Mouse (Mus musculus): ENCODE data around the gene Serpind1. TPM values are rescaled to one million over a fixed set of nuclear protein-coding genes. Genes with fewer than 3 reads are reported as not detected.

The Serpind1 gene
- 1.4 and 3.1 TPM in 2 replicates for polyA plus RNA-seq (2014; fragmentation: Nextera tagmentation; extraction: Ambion mirVana)

DNA sequence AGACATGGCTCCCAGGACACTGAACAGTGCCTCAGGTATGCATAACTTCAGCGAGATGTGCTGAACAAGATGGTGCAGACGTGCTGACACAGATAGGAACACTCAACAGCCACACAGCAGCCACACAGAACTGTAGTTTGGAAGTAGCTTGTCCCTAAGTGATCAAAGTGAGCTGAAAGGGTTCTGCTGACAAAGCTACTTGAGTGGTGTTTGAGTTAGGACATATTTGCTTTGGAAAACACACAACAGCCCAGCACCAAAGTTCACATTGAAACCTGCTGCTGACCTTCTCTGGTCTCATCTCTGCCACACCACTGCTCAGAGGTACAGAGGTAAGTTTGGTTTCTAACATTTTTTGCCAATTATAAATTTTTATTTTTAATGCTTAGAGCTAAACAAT is at the start of gene Serpind1:
Serpind1 (plus strand) TSS at position 256 of the 400 bp plus-strand sequence.
- no peaks in the 10 kb centered on the region for H3K4me1 ChIP-seq (ENCODE audit: control insufficient read depth, insufficient read depth, low read length)
- DNase-seq (ENCODE audit: low spot score): no peak
- no peaks in the 10 kb centered on the region for H3K27me3 ChIP-seq (replicated peaks; ENCODE audit: control insufficient read depth, insufficient read depth, low read length)
- H3K27ac ChIP-seq (ENCODE audit: low read depth, low read length): no peak within 1 kb of the TSS
- H3K36me3 ChIP-seq (ENCODE audit: control insufficient read depth, insufficient read depth, low read length): peaks cover 9% of the 10 kb centered on the region
- no peak within 1 kb of the TSS for H3K4me2 ChIP-seq (ENCODE audit: low read length)
- no peaks in the 10 kb centered on the region for H3K9me3 ChIP-seq (replicated peaks; ENCODE audit: control insufficient read depth, low read length)
- no peak for ATAC-seq
- H3K9ac ChIP-seq (ENCODE audit: low read length): no peak within 1 kb of the TSS
- no peak within 1 kb of the TSS for H3K4me3 ChIP-seq (ENCODE audit: low read depth, low read length)
- 79% methylated on average over 2 of the region's 2 CpGs for WGBS

GRCm38 (mm10) chr16:17283151-17283550 is 48.0 kb upstream of the Serpind1 start:
- peaks cover 77% of the 10 kb centered on the region for H3K36me3 ChIP-seq (ENCODE audit: control insufficient read depth, insufficient read depth, low read length)
- H3K27me3 ChIP-seq (replicated peaks; ENCODE audit: control insufficient read depth, insufficient read depth, low read length): peaks cover 10% of the 10 kb centered on the region
- 73% methylated on average over 6 of the region's 6 CpGs for WGBS
- DNase-seq (ENCODE audit: low spot score) (no peak), ATAC-seq (no peak)
- H3K4me2 ChIP-seq (ENCODE audit: low read length): no peak overlapping the region
- H3K9ac ChIP-seq (ENCODE audit: low read length): no peak overlapping the region
- H3K4me3 ChIP-seq (ENCODE audit: low read depth, low read length): no peak overlapping the region
- H3K27ac ChIP-seq (ENCODE audit: low read depth, low read length): no peak overlapping the region
- H3K9me3 ChIP-seq (replicated peaks; ENCODE audit: control insufficient read depth, low read length): no peaks in the 10 kb centered on the region
- H3K4me1 ChIP-seq (ENCODE audit: control insufficient read depth, insufficient read depth, low read length): no peaks in the 10 kb centered on the region

GRCm38 (mm10) chr16:17287103-17287502 is 44.1 kb upstream of the Serpind1 start:
- Histone ChIP-seq H3K4me3 (ENCODE audit: low read depth, low read length) (no peak overlapping the region), H3K27me3 (replicated peaks; ENCODE audit: control insufficient read depth, insufficient read depth, low read length) (no peaks in the 10 kb centered on the region), H3K4me2 (ENCODE audit: low read length) (no peak overlapping the region), H3K9ac (ENCODE audit: low read length) (no peak overlapping the region), H3K4me1 (ENCODE audit: control insufficient read depth, insufficient read depth, low read length) (no peaks in the 10 kb centered on the region), H3K36me3 (ENCODE audit: control insufficient read depth, insufficient read depth, low read length) (peaks cover 75% of the 10 kb centered on the region), H3K27ac (ENCODE audit: low read depth, low read length) (no peak overlapping the region), H3K9me3 (replicated peaks; ENCODE audit: control insufficient read depth, low read length) (no peaks in the 10 kb centered on the region)
- DNase-seq (ENCODE audit: low spot score) (no peak), ATAC-seq (no peak)
- 97% methylated on average over 2 of the region's 2 CpGs for WGBS

DNA sequence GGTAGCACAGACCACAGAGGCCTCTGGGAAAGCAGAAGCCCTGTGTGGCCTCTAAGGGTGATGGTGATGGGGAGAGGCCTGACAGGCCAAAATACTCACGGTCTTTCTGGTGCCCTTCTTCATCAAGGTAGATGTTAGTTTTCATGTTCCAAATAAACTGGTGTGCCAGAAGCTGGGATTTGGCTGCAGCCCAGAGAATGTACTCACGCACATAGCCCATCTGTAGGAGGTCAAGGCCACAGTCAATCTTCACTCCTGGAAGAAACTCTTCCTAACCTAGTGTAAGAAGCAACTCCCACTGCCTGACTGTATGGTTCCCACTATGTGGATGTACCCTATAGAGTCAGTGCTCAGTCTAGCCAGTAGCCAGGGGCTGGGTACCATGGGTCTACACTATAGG is 40.2 kb upstream of the Serpind1 start:
- Histone ChIP-seq H3K36me3 (ENCODE audit: control insufficient read depth, insufficient read depth, low read length) (peaks cover 67% of the 10 kb centered on the region), H3K4me3 (ENCODE audit: low read depth, low read length) (no peak overlapping the region), H3K4me2 (ENCODE audit: low read length) (no peak overlapping the region), H3K9ac (ENCODE audit: low read length) (no peak overlapping the region), H3K9me3 (replicated peaks; ENCODE audit: control insufficient read depth, low read length) (no peaks in the 10 kb centered on the region), H3K27ac (ENCODE audit: low read depth, low read length) (no peak overlapping the region), H3K27me3 (replicated peaks; ENCODE audit: control insufficient read depth, insufficient read depth, low read length) (no peaks in the 10 kb centered on the region), H3K4me1 (ENCODE audit: control insufficient read depth, insufficient read depth, low read length) (no peaks in the 10 kb centered on the region)
- DNase-seq (ENCODE audit: low spot score) (no peak), ATAC-seq (no peak)
- 93% methylated on average over 2 of the region's 2 CpGs for WGBS

GRCm38 (mm10) chr16:17292751-17293150 is 38.4 kb upstream of the Serpind1 start:
- Histone ChIP-seq H3K27ac (ENCODE audit: low read depth, low read length) (no peak overlapping the region), H3K36me3 (ENCODE audit: control insufficient read depth, insufficient read depth, low read length) (peaks cover 73% of the 10 kb centered on the region), H3K9ac (ENCODE audit: low read length) (no peak overlapping the region), H3K4me1 (ENCODE audit: control insufficient read depth, insufficient read depth, low read length) (no peaks in the 10 kb centered on the region), H3K27me3 (replicated peaks; ENCODE audit: control insufficient read depth, insufficient read depth, low read length) (no peaks in the 10 kb centered on the region), H3K4me2 (ENCODE audit: low read length) (no peak overlapping the region), H3K4me3 (ENCODE audit: low read depth, low read length) (no peak overlapping the region), H3K9me3 (replicated peaks; ENCODE audit: control insufficient read depth, low read length) (no peaks in the 10 kb centered on the region)
- WGBS: 8% methylated on average over 2 of the region's 2 CpGs
- ATAC-seq: peak; percentile 42; the same call in 1 of the 2 replicates
- DNase-seq (ENCODE audit: low spot score): peak; percentile 72

DNA sequence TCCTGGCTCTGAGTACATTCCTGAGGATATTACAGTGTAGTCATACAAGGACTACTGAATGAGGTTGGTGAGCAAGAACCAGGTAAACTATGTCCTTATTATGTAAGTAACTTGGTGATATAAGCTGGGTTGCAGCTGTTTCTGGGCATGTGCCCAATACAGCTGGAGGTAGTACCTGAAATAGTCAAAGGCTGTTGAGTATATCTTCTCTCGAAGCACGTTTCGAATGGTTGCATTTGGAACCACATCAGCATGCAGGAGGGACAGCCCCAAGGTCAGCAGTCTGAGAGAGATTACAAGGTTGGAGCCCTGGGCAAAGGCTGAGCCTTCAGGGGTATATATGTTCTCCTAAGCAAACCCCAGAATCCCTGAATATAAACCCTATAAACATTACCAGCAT is 30.4 kb upstream of the Serpind1 start:
- WGBS: 91% methylated on average over 3 of the region's 3 CpGs
- Histone ChIP-seq H3K27ac (ENCODE audit: low read depth, low read length) (no peak overlapping the region), H3K9me3 (replicated peaks; ENCODE audit: control insufficient read depth, low read length) (no peaks in the 10 kb centered on the region), H3K4me2 (ENCODE audit: low read length) (no peak overlapping the region), H3K4me3 (ENCODE audit: low read depth, low read length) (no peak overlapping the region), H3K9ac (ENCODE audit: low read length) (no peak overlapping the region), H3K27me3 (replicated peaks; ENCODE audit: control insufficient read depth, insufficient read depth, low read length) (no peaks in the 10 kb centered on the region), H3K4me1 (ENCODE audit: control insufficient read depth, insufficient read depth, low read length) (no peaks in the 10 kb centered on the region), H3K36me3 (ENCODE audit: control insufficient read depth, insufficient read depth, low read length) (peaks cover 95% of the 10 kb centered on the region)
- ATAC-seq: no peak
- DNase-seq (ENCODE audit: low spot score): no peak

DNA sequence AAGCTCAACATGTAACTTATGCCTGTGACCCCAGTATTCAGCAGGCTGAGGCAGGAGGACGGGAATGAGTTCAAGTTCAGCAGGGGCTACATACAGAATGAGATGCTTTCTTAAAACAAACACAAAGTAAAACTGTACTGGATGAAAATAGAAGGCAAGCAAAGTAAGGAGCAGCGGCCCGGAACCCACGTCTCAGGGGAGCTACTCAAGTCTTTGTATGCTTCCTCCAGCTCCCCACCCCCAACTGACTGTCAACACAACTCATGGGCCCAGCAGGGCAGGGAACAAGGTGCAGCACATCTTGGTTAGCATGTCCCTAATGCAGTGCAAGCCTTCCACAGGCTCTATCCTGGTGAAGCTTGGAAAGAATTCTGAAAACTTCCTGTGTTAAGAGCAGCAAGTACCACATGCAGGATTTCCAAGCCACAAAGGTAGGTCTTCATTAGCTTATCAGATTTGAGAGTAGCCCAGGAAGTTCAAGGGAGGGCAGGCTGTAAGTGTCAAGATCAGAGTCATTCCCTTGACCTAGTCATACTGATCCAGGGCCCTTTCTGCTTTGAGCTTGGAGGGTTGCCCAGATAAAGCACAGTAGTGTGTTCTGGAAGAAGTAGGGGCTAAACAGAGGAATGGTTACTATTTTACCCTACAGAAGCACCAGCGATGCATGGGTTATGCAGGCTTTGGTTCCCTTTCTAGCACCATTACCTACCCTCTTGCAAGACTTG is 27.5 kb upstream of the Serpind1 start:
- H3K4me3 ChIP-seq (ENCODE audit: low read depth, low read length): no peak overlapping the region
- peaks cover 91% of the 10 kb centered on the region for H3K36me3 ChIP-seq (ENCODE audit: control insufficient read depth, insufficient read depth, low read length)
- WGBS: 87% methylated on average over 5 of the region's 5 CpGs
- no peak overlapping the region for H3K9ac ChIP-seq (ENCODE audit: low read length)
- H3K27ac ChIP-seq (ENCODE audit: low read depth, low read length): no peak overlapping the region
- DNase-seq (ENCODE audit: low spot score): no peak
- no peaks in the 10 kb centered on the region for H3K27me3 ChIP-seq (replicated peaks; ENCODE audit: control insufficient read depth, insufficient read depth, low read length)
- no peaks in the 10 kb centered on the region for H3K9me3 ChIP-seq (replicated peaks; ENCODE audit: control insufficient read depth, low read length)
- no peaks in the 10 kb centered on the region for H3K4me1 ChIP-seq (ENCODE audit: control insufficient read depth, insufficient read depth, low read length)
- no peak for ATAC-seq
- H3K4me2 ChIP-seq (ENCODE audit: low read length): no peak overlapping the region

DNA sequence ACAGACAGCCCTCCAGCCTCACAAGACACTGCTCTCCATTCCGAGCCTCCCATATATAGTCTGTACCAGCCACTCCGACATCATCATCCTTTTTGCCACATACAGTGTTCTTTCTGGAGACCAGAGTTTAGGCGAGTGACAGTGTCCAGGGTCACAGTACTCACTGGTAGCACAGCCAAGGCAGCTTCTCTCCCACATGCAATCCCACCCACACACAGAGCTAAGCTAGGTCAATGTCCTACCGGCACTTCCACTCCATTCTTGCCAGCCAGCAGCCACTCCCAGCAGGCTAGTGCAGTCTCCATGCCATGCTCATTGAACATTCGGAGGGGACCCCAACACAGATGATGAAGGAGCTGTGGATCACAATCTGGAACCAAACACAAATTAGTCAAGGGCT is 23.7 kb upstream of the Serpind1 start:
- no peaks in the 10 kb centered on the region for H3K4me1 ChIP-seq (ENCODE audit: control insufficient read depth, insufficient read depth, low read length)
- WGBS: 89% methylated on average over 5 of the region's 5 CpGs
- no peak for DNase-seq (ENCODE audit: low spot score)
- no peaks in the 10 kb centered on the region for H3K27me3 ChIP-seq (replicated peaks; ENCODE audit: control insufficient read depth, insufficient read depth, low read length)
- H3K4me3 ChIP-seq (ENCODE audit: low read depth, low read length): no peak overlapping the region
- H3K9me3 ChIP-seq (replicated peaks; ENCODE audit: control insufficient read depth, low read length): no peaks in the 10 kb centered on the region
- no peak overlapping the region for H3K4me2 ChIP-seq (ENCODE audit: low read length)
- H3K27ac ChIP-seq (ENCODE audit: low read depth, low read length): no peak overlapping the region
- ATAC-seq: no peak
- H3K36me3 ChIP-seq (ENCODE audit: control insufficient read depth, insufficient read depth, low read length): peaks cover 90% of the 10 kb centered on the region
- H3K9ac ChIP-seq (ENCODE audit: low read length): no peak overlapping the region

- H3K4me2 ChIP-seq (ENCODE audit: low read length): no peak overlapping the region
- whole genome bisulfite sequencing: 95% methylated on average over 10 of the region's 10 CpGs
- no peak overlapping the region for H3K9ac ChIP-seq (ENCODE audit: low read length)
These were observed 22.1 kb upstream of the Serpind1 start for GRCm38 (mm10) chr16:17309036-17309435.

More at GRCm38 (mm10) chr16:17309036-17309435, 22.1 kb upstream of the Serpind1 start:
- ATAC-seq (no peak), DNase-seq (ENCODE audit: low spot score) (no peak)
- Histone ChIP-seq H3K4me3 (ENCODE audit: low read depth, low read length) (no peak overlapping the region), H3K27ac (ENCODE audit: low read depth, low read length) (no peak overlapping the region), H3K4me1 (ENCODE audit: control insufficient read depth, insufficient read depth, low read length) (no peaks in the 10 kb centered on the region), H3K27me3 (replicated peaks; ENCODE audit: control insufficient read depth, insufficient read depth, low read length) (no peaks in the 10 kb centered on the region), H3K9me3 (replicated peaks; ENCODE audit: control insufficient read depth, low read length) (no peaks in the 10 kb centered on the region), H3K36me3 (ENCODE audit: control insufficient read depth, insufficient read depth, low read length) (peaks cover 82% of the 10 kb centered on the region)
